Mouse (Mus musculus) intestine, embryonic 15.5 days (tissue): ENCODE data around the gene Procr. TPM values are rescaled to one million over a fixed set of nuclear protein-coding genes. Genes with fewer than 3 reads are reported as not detected.
A peak's percentile ranks its signal among the peaks of the same experiment; 100 is the strongest.

Experiments used
- ATAC-seq: fragments of 200-750 bp; cut with Nextera tagmentation; 2 replicates; pipeline ENCODE4 v1.8.0; 2017; ENCODE audit warnings: moderate TSS enrichment, moderate library complexity
- H3K27ac ChIP-seq: fragments of 300-500 bp; sonication (generic); 2 replicates; pipeline ENCODE4 v1.5.1; 2015; ENCODE audit warnings: mild to moderate bottlenecking, inconsistent platforms
- H3K27me3 ChIP-seq: fragments of 300-500 bp; sonication (generic); replicated peaks from 2 replicates; pipeline ENCODE4 v1.6.1; 2015; ENCODE audit warnings: inconsistent platforms
- H3K36me3 ChIP-seq: fragments of 300-500 bp; sonication (generic); 2 replicates; pipeline ENCODE4 v1.6.1; 2015; ENCODE audit warnings: inconsistent platforms
- H3K4me1 ChIP-seq: fragments of 300-500 bp; sonication (generic); replicated peaks from 2 replicates; pipeline ENCODE4 v1.6.1; 2015; ENCODE audit warnings: inconsistent platforms
- H3K4me2 ChIP-seq: fragments of 300-500 bp; sonication (generic); replicated peaks from 2 replicates; pipeline ENCODE4 v1.6.1; 2015; ENCODE audit warnings: mild to moderate bottlenecking, inconsistent platforms
- H3K4me3 ChIP-seq: fragments of 300-500 bp; sonication (generic); replicated peaks from 2 replicates; pipeline ENCODE4 v1.5.1; 2015; ENCODE audit warnings: inconsistent platforms
- H3K9ac ChIP-seq: fragments of 300-500 bp; sonication (generic); 2 replicates; pipeline ENCODE4 v1.6.1; 2015; ENCODE audit warnings: inconsistent platforms
- H3K9me3 ChIP-seq: fragments of 300-500 bp; sonication (generic); 2 replicates; pipeline ENCODE4 v1.6.1; 2016; ENCODE audit warnings: inconsistent platforms
- WGBS: fragments of 180-500 bp; shearing (Covaris S2); methylation state at CpG from one replicate; pipeline ENCODE4 v1.1.7; 2015; 5-methylcytosine and 5-hydroxymethylcytosine counted together
- polyA plus RNA-seq: library from polyadenylated mRNA; unstranded; fragments of >200 nt; fragmentation: Nextera tagmentation; extraction: Ambion mirVana; gene quantifications from 2 replicates; pipeline ENCODE4 v1.2.1, GENCODE M21; 2015

Procr gene
- polyA plus RNA-seq, 1 experiment from 2014 or later: 20.2 TPM

DNA sequence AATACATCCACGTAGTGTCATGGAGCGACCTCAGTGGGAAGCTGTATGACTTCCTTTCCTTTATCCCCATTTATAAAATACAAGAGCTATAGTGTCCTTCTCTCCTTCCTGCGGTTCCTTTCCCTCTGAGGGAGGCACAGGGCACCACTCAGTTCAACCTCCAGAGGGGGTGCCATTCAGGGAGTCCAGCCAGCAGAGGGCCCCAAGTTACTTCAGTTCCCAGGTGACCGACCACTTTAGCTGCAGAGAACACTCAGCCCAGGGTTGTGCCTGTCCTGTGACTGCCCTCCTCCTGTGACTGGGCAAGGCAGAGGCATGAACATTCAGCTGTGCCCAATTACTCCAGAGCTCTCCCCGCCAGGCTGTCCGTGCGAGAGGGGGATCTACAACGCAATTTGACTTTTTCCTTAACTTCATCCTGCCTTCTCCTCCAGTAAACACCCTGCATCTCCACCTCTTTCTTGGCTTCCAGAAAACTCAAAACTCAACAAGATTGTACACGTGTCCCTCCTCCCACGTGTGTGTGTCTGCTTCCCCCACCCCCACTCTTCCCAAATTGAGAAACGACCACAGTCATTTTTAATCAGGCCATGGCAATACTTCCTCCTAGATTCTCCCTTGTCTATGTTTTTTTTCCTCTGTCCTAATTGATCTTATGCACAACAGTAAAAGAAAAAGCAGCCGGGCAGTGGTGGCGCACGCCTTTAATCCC lies 6.1 kb downstream of the Procr start:
- Histone ChIP-seq H3K27me3 (0 out of 2 replicates have a peak, but pooled peaks cover 2% of the 10 kb centered on the region), H3K4me3 (no peak overlapping the region), H3K27ac (no peak overlapping the region), H3K4me1 (no peaks in the 10 kb centered on the region), H3K9ac (no peak overlapping the region), H3K4me2 (no peak overlapping the region), H3K9me3 (no peaks in the 10 kb centered on the region), H3K36me3 (no peaks in the 10 kb centered on the region)
- ATAC-seq: no peak
- 59% methylated on average over 14 of the region's 14 CpGs for WGBS

- no peak overlapping the region for H3K4me3 ChIP-seq
- H3K27me3 ChIP-seq: 0 out of 2 replicates have a peak, but pooled peaks cover 5% of the 10 kb centered on the region
- H3K4me2 ChIP-seq: no peak overlapping the region
- 55% methylated on average over 13 of the region's 13 CpGs for WGBS
- no peaks in the 10 kb centered on the region for H3K4me1 ChIP-seq
- H3K27ac ChIP-seq: no peak overlapping the region
- H3K36me3 ChIP-seq: no peaks in the 10 kb centered on the region
- H3K9ac ChIP-seq: no peak overlapping the region
- H3K9me3 ChIP-seq: no peaks in the 10 kb centered on the region
- 0 out of 2 replicates have a peak, but pooled peaks have one; percentile 43 for ATAC-seq
Observed at GRCm38 (mm10) chr2:155764679-155765418, 13.9 kb downstream of the Procr start.

DNA sequence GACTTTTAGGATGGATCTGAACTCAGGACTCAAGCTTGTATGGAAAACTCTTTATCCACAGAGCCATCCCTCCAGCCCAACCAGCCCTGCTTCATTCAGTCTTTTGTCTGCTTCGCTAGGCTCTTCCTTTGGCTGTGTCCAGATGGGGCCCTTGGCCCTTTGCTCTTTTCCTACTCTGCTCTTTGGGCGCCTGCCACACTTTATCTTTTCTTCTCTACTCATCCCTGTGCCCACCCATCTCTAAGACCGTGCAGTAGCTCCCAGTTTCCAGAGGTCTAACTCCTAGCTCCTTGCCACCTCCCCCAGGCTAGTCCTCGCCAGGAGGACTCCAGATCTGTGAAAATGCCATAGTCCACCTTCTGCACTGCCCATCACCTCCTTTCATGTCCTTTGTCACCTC lies 22.7 kb downstream of the Procr start:
- Histone ChIP-seq H3K4me2 (no peak overlapping the region), H3K9ac (no peak overlapping the region), H3K27ac (no peak overlapping the region), H3K4me3 (no peak overlapping the region), H3K4me1 (peaks cover 5% of the 10 kb centered on the region), H3K9me3 (no peaks in the 10 kb centered on the region), H3K36me3 (no peaks in the 10 kb centered on the region), H3K27me3 (peaks cover 27% of the 10 kb centered on the region)
- 65% methylated on average over 4 of the region's 4 CpGs for WGBS
- no peak for ATAC-seq

- H3K4me1 ChIP-seq: peaks cover 5% of the 10 kb centered on the region
- no peak overlapping the region for H3K27ac ChIP-seq
- peaks cover 27% of the 10 kb centered on the region for H3K27me3 ChIP-seq
- H3K36me3 ChIP-seq: no peaks in the 10 kb centered on the region
- 49% methylated on average over 11 of the region's 11 CpGs for WGBS
- H3K9ac ChIP-seq: no peak overlapping the region
- H3K4me2 ChIP-seq: peak overlapping the region; percentile 97
- ATAC-seq: no peak
- H3K9me3 ChIP-seq: no peaks in the 10 kb centered on the region
- peak overlapping the region; percentile 55 for H3K4me3 ChIP-seq
Observed at GRCm38 (mm10) chr2:155774261-155774926, 23.5 kb downstream of the Procr start.

DNA sequence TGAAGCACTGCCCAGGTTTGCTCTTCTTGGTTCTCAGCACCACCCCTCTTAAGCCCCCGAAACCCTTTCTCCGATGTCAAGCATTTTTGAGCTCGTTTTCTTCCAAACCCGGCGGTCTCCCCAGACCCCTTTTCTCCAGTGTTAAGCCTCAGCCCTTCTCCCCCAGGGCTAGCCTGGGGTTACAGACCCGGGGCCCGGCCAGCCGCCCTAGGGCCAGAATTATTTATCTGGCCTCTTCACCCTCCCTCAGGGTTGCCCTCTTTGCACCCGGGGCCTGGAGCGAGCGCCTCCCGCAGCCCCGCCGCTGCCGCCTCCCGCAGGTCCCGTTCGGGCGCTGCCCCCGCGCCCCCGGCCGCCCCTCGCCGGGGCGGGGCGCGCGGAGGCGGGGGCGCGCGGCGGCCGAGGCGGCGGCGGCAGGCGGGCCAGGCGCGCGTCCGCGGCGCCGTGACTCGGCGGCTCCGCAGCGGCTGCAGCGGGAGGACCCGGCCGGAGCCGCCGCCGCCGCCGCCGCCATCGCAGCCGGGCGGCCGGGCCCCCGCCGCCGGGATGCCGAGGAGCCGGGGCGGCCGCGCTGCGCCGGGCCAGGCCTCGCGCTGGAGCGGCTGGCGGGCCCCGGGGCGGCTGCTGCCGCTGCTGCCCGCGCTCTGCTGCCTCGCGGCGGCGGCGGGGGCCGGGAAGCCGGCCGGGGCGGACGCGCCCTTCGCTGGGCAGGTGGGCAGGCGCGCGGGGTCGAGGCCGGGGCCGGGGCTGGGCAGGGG lies 24.2 kb downstream of the Procr start, which contains the start of gene Mmp24:
Mmp24 (plus strand) TSS at position 416 of the 758 bp plus-strand sequence.
- Histone ChIP-seq H3K9me3 (no peaks in the 10 kb centered on the region), H3K4me3 (peak within 1 kb of the TSS; percentile 55), H3K27me3 (peaks cover 27% of the 10 kb centered on the region), H3K9ac (0 out of 2 replicates have a peak within 1 kb of the TSS, but pooled peaks have one; percentile 5), H3K4me2 (peak within 1 kb of the TSS; percentile 97), H3K4me1 (peaks cover 5% of the 10 kb centered on the region), H3K36me3 (no peaks in the 10 kb centered on the region), H3K27ac (no peak within 1 kb of the TSS)
- WGBS: 3% methylated on average over 63 of the region's 100 CpGs
- peak; percentile 71 for ATAC-seq

GRCm38 (mm10) chr2:155775685-155776263 lies 24.9 kb downstream of the Procr start:
- H3K27me3 ChIP-seq: peaks cover 27% of the 10 kb centered on the region
- H3K4me1 ChIP-seq: peaks cover 5% of the 10 kb centered on the region
- H3K9ac ChIP-seq: 0 out of 2 replicates have a peak overlapping the region, but pooled peaks have one; percentile 5
- H3K27ac ChIP-seq: no peak overlapping the region
- ATAC-seq: peak; percentile 89
- H3K9me3 ChIP-seq: no peaks in the 10 kb centered on the region
- peak overlapping the region; percentile 97 for H3K4me2 ChIP-seq
- no peaks in the 10 kb centered on the region for H3K36me3 ChIP-seq
- 1% methylated on average over 41 of the region's 44 CpGs for WGBS
- H3K4me3 ChIP-seq: peak overlapping the region; percentile 55

- H3K4me2 ChIP-seq: no peak overlapping the region
- no peak for ATAC-seq
- no peaks in the 10 kb centered on the region for H3K9me3 ChIP-seq
- H3K27me3 ChIP-seq: peaks cover 27% of the 10 kb centered on the region
- no peak overlapping the region for H3K27ac ChIP-seq
- 61% methylated on average over 10 of the region's 10 CpGs for WGBS
- peaks cover 5% of the 10 kb centered on the region for H3K4me1 ChIP-seq
- no peaks in the 10 kb centered on the region for H3K36me3 ChIP-seq
- no peak overlapping the region for H3K4me3 ChIP-seq
- H3K9ac ChIP-seq: no peak overlapping the region
Observed at GRCm38 (mm10) chr2:155776824-155777687, 26.1 kb downstream of the Procr start.

GRCm38 (mm10) chr2:155777688-155777985 lies 26.7 kb downstream of the Procr start:
- no peaks in the 10 kb centered on the region for H3K9me3 ChIP-seq
- peaks cover 27% of the 10 kb centered on the region for H3K27me3 ChIP-seq
- H3K36me3 ChIP-seq: no peaks in the 10 kb centered on the region
- H3K4me3 ChIP-seq: no peak overlapping the region
- no peak overlapping the region for H3K4me2 ChIP-seq
- peaks cover 5% of the 10 kb centered on the region for H3K4me1 ChIP-seq
- WGBS: 75% methylated on average over 4 of the region's 4 CpGs
- no peak overlapping the region for H3K9ac ChIP-seq
- H3K27ac ChIP-seq: no peak overlapping the region
- ATAC-seq: no peak

DNA sequence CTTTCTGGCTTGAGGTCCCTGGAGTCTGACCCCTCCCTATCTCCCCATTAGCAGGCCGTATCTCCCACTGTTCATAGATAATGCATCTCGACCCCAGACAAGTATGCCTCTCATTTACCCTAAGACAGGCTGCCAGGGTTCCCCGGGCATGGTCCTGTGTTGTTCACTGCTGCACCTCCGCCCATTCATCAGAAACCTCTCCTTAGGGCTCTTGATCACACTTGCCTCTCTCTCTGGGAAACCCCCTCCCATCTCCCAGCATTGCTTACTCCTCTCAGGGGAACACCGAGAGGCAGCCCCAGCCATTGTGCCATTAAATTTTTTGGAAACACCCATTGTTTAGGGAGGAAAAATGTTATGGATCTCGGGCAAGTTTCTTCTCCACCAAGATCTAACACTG lies 27.1 kb downstream of the Procr start:
- ATAC-seq: no peak
- no peak overlapping the region for H3K4me2 ChIP-seq

GRCm38 (mm10) chr2:155779066-155779465 lies 28.1 kb downstream of the Procr start:
- no peaks in the 10 kb centered on the region for H3K9me3 ChIP-seq
- H3K4me1 ChIP-seq: peaks cover 5% of the 10 kb centered on the region
- H3K4me3 ChIP-seq: no peak overlapping the region
- H3K9ac ChIP-seq: no peak overlapping the region
- H3K36me3 ChIP-seq: no peaks in the 10 kb centered on the region
- H3K27me3 ChIP-seq: peaks cover 27% of the 10 kb centered on the region
- H3K4me2 ChIP-seq: no peak overlapping the region
- WGBS: 39% methylated on average over 7 of the region's 7 CpGs
- H3K27ac ChIP-seq: no peak overlapping the region
- no peak for ATAC-seq

More for the DNA sequence above, 27.1 kb downstream of the Procr start:
- no peak overlapping the region for H3K27ac ChIP-seq
- H3K27me3 ChIP-seq: peaks cover 27% of the 10 kb centered on the region
- no peaks in the 10 kb centered on the region for H3K36me3 ChIP-seq
- H3K9ac ChIP-seq: no peak overlapping the region
- peaks cover 5% of the 10 kb centered on the region for H3K4me1 ChIP-seq
- H3K9me3 ChIP-seq: no peaks in the 10 kb centered on the region
- no peak overlapping the region for H3K4me3 ChIP-seq
- WGBS: 72% methylated on average over 6 of the region's 6 CpGs

DNA sequence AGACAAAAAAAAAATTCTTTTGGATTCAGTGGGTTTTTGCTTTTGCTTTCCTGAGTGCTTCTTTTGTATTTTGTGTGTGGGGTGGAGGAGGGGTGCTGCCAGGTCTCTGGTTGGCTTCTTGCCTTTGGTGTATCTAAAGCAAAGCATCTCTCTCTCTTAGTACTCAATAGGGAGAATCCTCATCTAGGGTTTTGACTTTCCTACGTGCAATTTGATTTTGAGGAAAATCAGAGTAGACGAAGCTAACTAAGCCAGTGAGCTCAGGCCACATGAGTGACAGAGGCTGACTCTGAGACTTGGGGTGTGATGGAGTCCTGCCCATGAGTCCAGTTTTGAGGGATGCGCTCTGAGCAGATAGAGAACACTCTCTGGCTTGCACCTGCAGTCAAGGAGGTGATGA lies 28.6 kb downstream of the Procr start:
- Histone ChIP-seq H3K4me3 (no peak overlapping the region), H3K36me3 (no peaks in the 10 kb centered on the region), H3K27me3 (peaks cover 23% of the 10 kb centered on the region), H3K9ac (no peak overlapping the region), H3K4me1 (peaks cover 5% of the 10 kb centered on the region), H3K27ac (no peak overlapping the region), H3K9me3 (no peaks in the 10 kb centered on the region), H3K4me2 (no peak overlapping the region)
- no peak for ATAC-seq
- WGBS: 79% methylated on average over 3 of the region's 3 CpGs
